Mouse (Mus musculus) ES-Bruce4 (cell line): Measurements from ENCODE around the gene Ankrd52.

Experiments
- CTCF ChIP-seq: IDR thresholded peaks from one replicate; pipeline ENCODE4 v1.8.1; 2011; ENCODE audit warnings: low read depth, low read length
- EP300 ChIP-seq: IDR thresholded peaks from 2 replicates; pipeline ENCODE4 v1.6.1; 2011; ENCODE audit warnings: low read depth, low read length; ENCODE audit not compliant: insufficient read depth

DNA sequence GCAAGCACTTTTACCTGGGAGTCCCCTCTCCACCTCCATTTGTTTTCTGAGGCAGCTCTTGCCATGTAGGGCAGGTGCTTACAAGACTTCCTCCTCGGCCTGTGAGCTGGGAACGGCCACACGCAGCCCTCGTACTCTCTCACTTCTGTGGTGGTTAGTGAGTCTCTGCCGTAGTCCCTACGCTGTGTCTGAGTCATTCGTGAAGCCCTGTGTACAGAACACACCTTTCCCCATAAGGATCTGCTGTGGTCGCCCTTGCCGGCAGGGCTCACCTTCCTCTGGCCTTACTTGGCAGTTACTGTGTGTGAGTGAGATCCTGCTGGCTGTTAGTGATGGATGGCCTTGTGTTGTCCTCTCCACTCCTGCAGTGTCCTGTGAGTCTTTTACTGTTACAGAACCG lies 57.8 kb downstream of the Ankrd52 start:
- TF ChIP-seq CTCF (no peak), EP300 (no peak)
